Mouse (Mus musculus) ES-Bruce4 (cell line): ENCODE results near the gene Ubiad1. TPM values are rescaled to one million over a fixed set of nuclear protein-coding genes. Genes with fewer than 3 reads are reported as not detected.

Source experiments
- H3K27ac ChIP-seq: 2 replicates; pipeline ENCODE4 v1.5.1; 2012; ENCODE audit warnings: low read length, inconsistent platforms; ENCODE audit not compliant: insufficient read depth
- H3K27me3 ChIP-seq: 2 replicates; pipeline ENCODE4 v1.6.1; 2012; ENCODE audit warnings: mild to moderate bottlenecking, low read length, inconsistent platforms; ENCODE audit not compliant: control insufficient read depth, poor library complexity, insufficient read depth, severe bottlenecking
- H3K36me3 ChIP-seq: 2 replicates; pipeline ENCODE4 v1.6.1; 2012; ENCODE audit warnings: inconsistent platforms, mild to moderate bottlenecking, low read length, moderate library complexity; ENCODE audit not compliant: control insufficient read depth, poor library complexity, insufficient read depth, severe bottlenecking
- H3K4me1 ChIP-seq: one replicate; pipeline ENCODE4 v1.8.1; 2011; ENCODE audit warnings: low read length; ENCODE audit not compliant: control insufficient read depth, insufficient read depth
- H3K4me3 ChIP-seq: 2 replicates; pipeline ENCODE4 v1.5.1; 2011; ENCODE audit warnings: low read depth, mild to moderate bottlenecking, low read length
- H3K9ac ChIP-seq: 2 replicates; pipeline ENCODE4 v1.6.1; 2012; ENCODE audit warnings: low read depth, mild to moderate bottlenecking, inconsistent platforms; ENCODE audit not compliant: poor library complexity, severe bottlenecking
- H3K9me3 ChIP-seq: replicated peaks from 2 replicates; pipeline ENCODE4 v1.6.1; 2012; ENCODE audit warnings: mild to moderate bottlenecking, low read length, inconsistent platforms; ENCODE audit not compliant: control insufficient read depth, poor library complexity, insufficient read depth, severe bottlenecking
- CTCF ChIP-seq: IDR thresholded peaks from one replicate; pipeline ENCODE4 v1.8.1; 2011; ENCODE audit warnings: low read depth, low read length
- EP300 ChIP-seq: IDR thresholded peaks from 2 replicates; pipeline ENCODE4 v1.6.1; 2011; ENCODE audit warnings: low read depth, low read length; ENCODE audit not compliant: insufficient read depth
- POLR2A ChIP-seq: IDR thresholded peaks from one replicate; pipeline ENCODE4 v1.8.1; 2011; ENCODE audit warnings: low read length; ENCODE audit not compliant: insufficient read depth
- polyA plus RNA-seq: library from polyadenylated mRNA; stranded (reverse); fragments of >200 nt; gene quantifications from 2 replicates; pipeline ENCODE4 v1.2.4, GENCODE M21; 2011; ENCODE audit warnings: low read depth; ENCODE audit not compliant: missing spikeins, insufficient read depth, insufficient read length

The Ubiad1 gene
- polyA plus RNA-seq, 1 experiment: 10.3 TPM

GRCm38 (mm10) chr4:148466511-148467079 is 22.0 kb upstream of the Ubiad1 start:
- Histone ChIP-seq H3K4me1 (no peaks in the 10 kb centered on the region), H3K27ac (no peak overlapping the region), H3K9me3 (no peaks in the 10 kb centered on the region), H3K4me3 (no peak overlapping the region), H3K9ac (no peak overlapping the region), H3K36me3 (peaks cover 21% of the 10 kb centered on the region), H3K27me3 (no peaks in the 10 kb centered on the region)
- TF ChIP-seq EP300: no peak
- no peak for TF ChIP-seq CTCF
- no peak for TF ChIP-seq POLR2A

- Histone ChIP-seq H3K4me3 (no peak overlapping the region), H3K27me3 (no peaks in the 10 kb centered on the region), H3K36me3 (peaks cover 12% of the 10 kb centered on the region), H3K9me3 (no peaks in the 10 kb centered on the region), H3K9ac (no peak overlapping the region), H3K4me1 (no peaks in the 10 kb centered on the region), H3K27ac (no peak overlapping the region)
- TF ChIP-seq POLR2A: no peak
- TF ChIP-seq CTCF: no peak
- TF ChIP-seq EP300: no peak
Measured at GRCm38 (mm10) chr4:148464869-148465268, 20.3 kb upstream of the Ubiad1 start.

- Histone ChIP-seq H3K4me1 (no peaks in the 10 kb centered on the region), H3K27ac (no peak overlapping the region), H3K27me3 (no peaks in the 10 kb centered on the region), H3K9ac (no peak overlapping the region), H3K9me3 (no peaks in the 10 kb centered on the region), H3K36me3 (peaks cover 8% of the 10 kb centered on the region), H3K4me3 (no peak overlapping the region)
- TF ChIP-seq CTCF: no peak
Measured at GRCm38 (mm10) chr4:148464301-148464700, 19.7 kb upstream of the Ubiad1 start.

GRCm38 (mm10) chr4:148463208-148463960 is 18.8 kb upstream of the Ubiad1 start:
- Histone ChIP-seq H3K9ac (no peak overlapping the region), H3K27me3 (no peaks in the 10 kb centered on the region), H3K9me3 (no peaks in the 10 kb centered on the region), H3K4me3 (no peak overlapping the region), H3K36me3 (peaks cover 7% of the 10 kb centered on the region), H3K4me1 (no peaks in the 10 kb centered on the region), H3K27ac (no peak overlapping the region)
- no peak for TF ChIP-seq EP300
- TF ChIP-seq CTCF: peak; percentile 1
- no peak for TF ChIP-seq POLR2A

- Histone ChIP-seq H3K36me3 (peaks cover 7% of the 10 kb centered on the region), H3K9me3 (no peaks in the 10 kb centered on the region)
- no peak for TF ChIP-seq EP300
Measured at GRCm38 (mm10) chr4:148462717-148463116, 18.1 kb upstream of the Ubiad1 start.

GRCm38 (mm10) chr4:148461772-148462171 is 17.2 kb upstream of the Ubiad1 start:
- Histone ChIP-seq H3K9ac (no peak overlapping the region), H3K4me1 (no peaks in the 10 kb centered on the region), H3K36me3 (peaks cover 7% of the 10 kb centered on the region), H3K27me3 (no peaks in the 10 kb centered on the region), H3K27ac (no peak overlapping the region), H3K9me3 (no peaks in the 10 kb centered on the region), H3K4me3 (no peak overlapping the region)
- no peak for TF ChIP-seq EP300
- no peak for TF ChIP-seq CTCF
- no peak for TF ChIP-seq POLR2A

More at GRCm38 (mm10) chr4:148462717-148463116, 18.1 kb upstream of the Ubiad1 start:
- no peak overlapping the region for H3K27ac ChIP-seq
- no peaks in the 10 kb centered on the region for H3K4me1 ChIP-seq
- H3K4me3 ChIP-seq: no peak overlapping the region
- no peaks in the 10 kb centered on the region for H3K27me3 ChIP-seq
- H3K9ac ChIP-seq: no peak overlapping the region
